Mouse (Mus musculus): ENCODE results near the gene Hebp1.

Hebp1 gene

DNA sequence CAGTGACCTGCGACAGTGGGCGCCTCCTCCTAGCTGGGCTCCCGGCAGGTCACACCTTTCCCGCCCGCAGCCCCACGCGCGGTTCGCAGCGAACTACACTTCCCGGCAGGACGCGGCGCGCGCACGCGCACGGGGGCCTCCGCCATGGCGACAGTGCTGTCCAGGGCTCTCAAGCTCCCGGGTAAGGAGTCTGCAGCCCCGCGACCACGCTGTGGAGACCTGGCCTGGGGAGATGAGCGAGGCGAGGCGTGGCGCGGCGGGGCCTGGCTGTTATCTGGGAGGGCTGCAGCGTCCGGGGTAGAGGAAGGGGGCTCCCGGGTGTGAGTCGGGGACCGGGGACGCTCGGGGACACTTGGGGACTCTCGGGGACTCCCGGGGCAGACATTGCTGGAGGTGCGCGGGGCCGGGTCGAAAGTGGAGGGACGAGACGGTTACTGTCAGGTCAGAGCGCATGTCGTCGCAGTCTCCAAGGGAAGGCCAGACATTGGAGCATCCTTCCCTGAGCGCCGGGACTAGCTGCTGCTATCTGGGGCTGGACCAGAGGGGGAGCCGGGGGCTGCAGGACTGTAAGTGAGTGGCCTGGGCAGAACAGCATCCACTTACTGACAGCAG lies at the start of gene Hebp1, which contains the start of gene Fam234b:
Gene Hebp1, minus strand, starts transcription at position 102 of the 612 bp plus-strand sequence.
Gene Fam234b, plus strand, starts transcription at position 57 of the 612 bp plus-strand sequence.
- DNase-seq (ENCODE audit: low spot score): peak; percentile 76

DNA sequence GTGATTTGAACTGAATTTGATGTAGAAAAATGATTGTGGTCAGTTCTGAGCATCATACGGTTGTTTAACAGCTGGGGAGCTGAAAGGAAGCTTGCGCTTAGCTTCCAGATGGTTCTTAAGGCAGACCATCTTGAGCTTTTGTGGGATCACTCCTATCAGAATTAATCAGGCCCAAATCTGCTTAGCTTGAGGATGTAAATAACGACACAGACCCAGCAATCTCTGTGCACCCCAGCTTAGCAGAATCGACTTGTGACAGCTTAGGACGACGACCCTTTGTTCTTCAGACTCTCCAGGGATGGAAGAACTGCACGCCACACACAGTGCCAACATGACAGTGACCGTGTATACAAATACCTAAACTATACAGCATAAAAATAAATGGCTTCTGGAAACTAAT lies 47.8 kb upstream of the Hebp1 start:
- DNase-seq (ENCODE audit: low spot score): no peak

DNA sequence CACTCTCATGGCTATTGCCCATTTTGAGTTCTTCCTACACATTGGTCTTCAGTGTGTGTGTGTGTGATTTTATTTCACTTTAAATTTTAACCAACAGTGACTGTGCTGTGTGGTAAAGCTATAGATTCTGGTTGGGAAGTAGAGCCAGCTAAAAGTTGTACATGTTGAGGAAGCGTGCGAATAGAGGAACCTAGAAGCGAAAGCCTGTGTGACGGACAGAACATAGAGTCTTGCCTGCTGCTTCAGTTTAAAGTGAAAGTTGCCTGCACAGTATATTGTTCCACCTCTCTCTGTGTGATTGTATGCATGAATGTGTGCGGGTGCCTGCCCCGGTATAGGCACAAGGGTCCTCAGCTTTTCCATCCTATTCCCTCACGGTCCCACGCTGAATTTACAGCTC lies 42.5 kb upstream of the Hebp1 start:
- no peak for DNase-seq (ENCODE audit: low spot score)

GRCm38 (mm10) chr6:135238211-135238610 lies 40.4 kb upstream of the Hebp1 start:
- no peak for DNase-seq (ENCODE audit: low spot score)

GRCm38 (mm10) chr6:135237326-135237725 lies 39.5 kb upstream of the Hebp1 start:
- no peak for DNase-seq (ENCODE audit: low spot score)

DNA sequence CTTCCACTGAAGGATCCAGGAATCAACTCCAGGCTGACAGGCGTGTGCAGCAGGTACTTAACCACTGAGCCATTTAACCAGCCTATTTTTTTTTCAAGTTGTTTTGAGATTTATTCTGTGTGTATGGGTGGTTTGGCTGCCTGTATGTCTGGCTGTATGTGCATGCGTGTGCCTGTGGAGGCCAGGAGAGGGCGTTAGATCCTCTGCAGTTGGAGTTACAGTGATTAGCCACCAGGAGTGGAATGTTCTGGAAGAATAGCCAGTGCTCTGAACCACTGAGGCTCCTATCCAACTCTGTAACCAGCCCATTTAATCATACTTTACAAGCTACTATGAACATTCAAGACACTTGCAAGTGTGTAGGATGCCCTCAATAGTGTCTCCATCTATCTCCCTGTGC lies 38.8 kb upstream of the Hebp1 start:
- no peak for DNase-seq (ENCODE audit: low spot score)

- DNase-seq (ENCODE audit: low spot score): no peak
Observed at GRCm38 (mm10) chr6:135235742-135236141, 37.9 kb upstream of the Hebp1 start.

DNA sequence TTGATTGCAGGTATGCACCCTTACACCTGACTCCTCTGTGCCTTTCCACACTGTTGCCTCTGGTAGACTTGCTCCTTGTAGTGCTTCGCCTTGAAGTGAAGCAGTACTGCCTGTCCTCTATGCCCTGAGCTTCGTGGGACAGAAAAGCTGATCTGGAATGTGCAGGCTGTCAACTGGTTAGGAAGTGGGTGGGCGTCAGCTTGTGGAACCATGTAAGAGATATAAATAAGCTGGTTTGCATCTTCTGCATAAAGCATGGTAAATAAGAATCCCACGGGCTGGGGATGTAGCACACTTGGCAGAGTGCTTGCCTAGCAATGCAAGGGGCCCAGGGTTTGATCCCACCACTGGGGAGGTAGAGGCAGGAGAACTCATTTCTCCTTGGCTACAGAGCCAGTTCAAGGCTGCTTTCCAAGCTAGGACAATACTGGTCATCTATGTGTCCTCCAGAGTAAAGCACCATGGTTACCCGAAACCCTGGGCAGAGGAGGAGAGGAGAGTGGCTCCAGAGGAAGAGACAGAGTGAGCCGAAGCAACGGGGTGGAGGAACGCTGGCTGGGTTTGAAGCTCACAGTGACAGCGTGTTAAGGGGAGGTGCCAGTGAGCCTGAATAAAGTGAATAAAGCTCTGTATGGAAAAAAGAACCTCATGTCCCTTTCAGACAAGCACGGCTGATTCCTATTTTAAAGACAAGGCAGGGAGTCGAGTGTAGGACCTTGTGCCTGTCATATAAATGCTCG lies 34.8 kb upstream of the Hebp1 start:
- DNase-seq (ENCODE audit: low spot score): no peak

GRCm38 (mm10) chr6:135230586-135230985 lies 32.8 kb upstream of the Hebp1 start:
- DNase-seq (ENCODE audit: low spot score): no peak

- no peak for DNase-seq (ENCODE audit: low spot score)
Observed at GRCm38 (mm10) chr6:135228465-135228941, 30.7 kb upstream of the Hebp1 start.

GRCm38 (mm10) chr6:135223786-135224416 lies 26.1 kb upstream of the Hebp1 start:
- DNase-seq (ENCODE audit: low spot score): no peak

- no peak for DNase-seq (ENCODE audit: low spot score)
Observed at GRCm38 (mm10) chr6:135219916-135220315, 22.1 kb upstream of the Hebp1 start.

GRCm38 (mm10) chr6:135218330-135218729 lies 20.5 kb upstream of the Hebp1 start:
- DNase-seq (ENCODE audit: low spot score): no peak

DNA sequence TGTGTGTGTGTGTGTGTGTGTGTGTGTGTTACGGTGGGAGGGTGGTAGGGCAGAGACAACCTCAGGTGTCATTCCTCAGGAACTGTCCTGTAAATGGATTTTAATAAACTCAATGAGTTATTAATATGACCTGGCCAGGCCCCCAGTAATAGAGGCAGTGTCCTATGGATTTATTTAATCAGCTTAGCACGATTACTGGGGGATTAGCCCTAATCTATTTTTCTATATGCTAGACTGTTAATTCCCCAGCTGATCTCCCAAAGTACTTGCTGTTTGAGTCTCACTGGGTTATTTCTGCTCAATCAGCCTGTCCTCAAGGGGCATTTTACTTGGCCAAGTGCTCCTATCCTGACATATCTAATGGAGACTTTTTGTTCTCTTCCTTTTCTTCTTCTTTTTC lies 14.8 kb upstream of the Hebp1 start:
- no peak for DNase-seq (ENCODE audit: low spot score)

DNA sequence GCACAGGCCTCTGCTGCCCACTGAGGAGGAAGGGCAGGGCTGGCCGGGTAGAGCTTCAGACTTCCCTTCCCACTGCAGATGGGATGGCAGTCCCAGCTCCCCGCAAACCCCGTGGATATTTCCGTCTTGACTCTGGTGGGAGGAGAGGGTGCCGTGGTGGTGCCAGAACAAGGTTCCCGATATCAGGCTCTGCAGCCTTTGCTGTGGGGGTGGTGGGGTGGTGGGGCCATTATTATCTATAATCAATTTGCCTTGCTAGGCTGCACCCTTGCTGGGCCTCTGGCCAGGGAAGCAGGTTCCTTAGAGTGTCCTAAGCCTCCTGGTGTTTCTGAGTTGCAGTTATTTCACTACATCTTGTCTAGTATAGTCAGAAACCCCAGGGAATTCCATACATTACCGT lies 13.3 kb upstream of the Hebp1 start:
- no peak for DNase-seq (ENCODE audit: low spot score)

GRCm38 (mm10) chr6:135206909-135207308 lies 9.1 kb upstream of the Hebp1 start:
- DNase-seq (ENCODE audit: low spot score): no peak

DNA sequence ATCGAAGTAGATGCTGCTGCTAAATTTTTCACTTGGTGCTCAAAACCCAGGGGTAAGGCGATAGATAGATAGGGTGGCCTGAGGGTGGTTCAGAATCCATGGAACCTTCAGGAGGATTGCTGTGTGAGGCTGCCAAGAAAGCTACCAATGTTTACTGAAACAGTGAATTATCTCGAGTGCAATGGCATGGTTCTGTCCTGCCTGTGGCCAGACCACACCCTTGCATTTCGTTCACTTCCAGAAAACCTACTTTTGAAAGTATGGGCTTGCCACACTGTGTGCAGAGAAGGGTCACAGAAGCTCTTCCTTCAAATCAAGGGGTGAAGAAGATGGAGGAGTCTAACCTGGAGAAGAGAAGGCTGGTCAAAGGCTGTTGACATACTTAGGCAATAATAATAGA lies 8.0 kb upstream of the Hebp1 start:
- no peak for DNase-seq (ENCODE audit: low spot score)

DNA sequence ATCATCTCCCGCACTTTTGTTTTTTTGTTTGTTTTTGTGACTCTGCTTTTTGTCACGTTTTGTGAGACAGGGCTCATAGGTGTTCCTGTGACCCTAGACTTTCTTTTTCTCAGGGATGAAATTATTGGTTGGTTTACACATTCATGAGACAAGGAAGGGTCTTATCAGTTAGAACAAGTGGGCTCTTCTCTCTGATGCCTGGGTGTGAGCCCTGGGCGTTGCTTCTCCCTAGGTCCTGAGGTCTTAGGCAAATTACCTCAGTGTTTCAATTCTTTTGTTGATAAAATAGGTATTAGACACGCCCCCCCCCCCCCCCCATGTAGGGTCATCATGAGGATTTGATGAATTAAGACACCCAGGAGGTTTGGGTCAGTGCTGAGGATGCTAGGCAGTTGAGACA lies 7.0 kb upstream of the Hebp1 start:
- no peak for DNase-seq (ENCODE audit: low spot score)

DNA sequence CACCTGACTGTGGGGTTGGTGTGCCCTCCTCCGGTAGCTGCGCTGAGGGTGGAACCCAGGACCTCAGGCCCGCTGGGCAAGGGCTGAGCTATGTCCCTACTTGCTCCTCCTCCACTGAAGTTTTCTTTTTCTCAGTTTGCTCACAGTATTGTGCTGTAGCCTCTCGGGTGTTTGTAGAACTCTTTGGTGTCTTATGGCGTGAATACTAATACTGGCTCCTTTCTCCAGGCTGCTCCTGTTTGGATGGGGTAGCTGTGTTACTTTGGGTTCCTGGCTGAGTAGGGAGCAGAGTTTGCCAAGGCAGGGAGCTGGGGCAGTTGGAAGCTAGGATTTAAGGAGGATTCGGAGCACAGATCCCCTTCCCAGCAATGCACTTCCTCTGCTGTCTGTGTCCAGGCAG lies 5.9 kb upstream of the Hebp1 start:
- DNase-seq (ENCODE audit: low spot score): no peak

DNA sequence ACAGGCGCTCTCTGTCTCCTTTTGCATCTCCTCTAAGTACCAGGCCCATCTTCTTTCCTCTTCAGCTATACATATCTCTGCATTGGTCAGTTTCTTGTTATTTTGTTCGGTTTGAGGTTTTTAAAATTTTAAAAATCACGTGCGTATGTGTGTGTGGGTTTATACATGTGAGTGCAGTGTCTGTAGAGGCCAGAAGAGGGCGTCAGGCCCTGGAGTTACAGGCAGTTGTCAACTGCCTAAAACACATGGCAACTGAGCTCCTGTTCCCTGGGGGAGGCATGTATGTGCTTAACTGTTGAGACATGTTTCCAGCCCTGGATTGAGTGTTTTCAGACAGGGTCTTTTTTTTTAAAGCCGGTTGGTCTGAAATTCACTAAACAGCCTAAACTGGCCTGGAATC lies 4.8 kb upstream of the Hebp1 start:
- no peak for DNase-seq (ENCODE audit: low spot score)

- DNase-seq (ENCODE audit: low spot score): no peak
Observed at GRCm38 (mm10) chr6:135200122-135200957, 2.5 kb upstream of the Hebp1 start.

- DNase-seq (ENCODE audit: low spot score): no peak
Observed at GRCm38 (mm10) chr6:135198726-135199125, 904 bp upstream of the Hebp1 start.
